Mouse (Mus musculus) midbrain, embryonic 12.5 days (tissue): ENCODE data around the gene Atp6ap2. TPM values are rescaled to one million over a fixed set of nuclear protein-coding genes. Genes with fewer than 3 reads are reported as not detected.
A peak's percentile ranks its signal among the peaks of the same experiment; 100 is the strongest.
"Not testable (repeated sequence)": the region's sequence is repeated elsewhere in the genome, so short reads cannot be mapped to it uniquely, and the experiment has no call there.

Experiments
- ATAC-seq: fragments of 200-750 bp; cut with Nextera tagmentation; 2 replicates; pipeline ENCODE4 v1.8.0; 2017; ENCODE audit warnings: low read depth, moderate TSS enrichment, moderate library complexity; ENCODE audit not compliant: low FRiP score
- H3K27ac ChIP-seq: fragments of 300-500 bp; sonication (generic); replicated peaks from 2 replicates; pipeline ENCODE4 v1.5.1; 2016; ENCODE audit warnings: mild to moderate bottlenecking
- H3K27me3 ChIP-seq: fragments of 300-500 bp; sonication (generic); 2 replicates; pipeline ENCODE4 v1.6.1; 2016; ENCODE audit warnings: mild to moderate bottlenecking
- H3K36me3 ChIP-seq: fragments of 300-500 bp; sonication (generic); 2 replicates; pipeline ENCODE4 v1.6.1; 2016
- H3K4me1 ChIP-seq: fragments of 300-500 bp; sonication (generic); 2 replicates; pipeline ENCODE4 v1.6.1; 2016
- H3K4me2 ChIP-seq: fragments of 300-500 bp; sonication (generic); replicated peaks from 2 replicates; pipeline ENCODE4 v1.6.1; 2016; ENCODE audit warnings: mild to moderate bottlenecking, moderate library complexity
- H3K4me3 ChIP-seq: fragments of 300-500 bp; sonication (generic); 2 replicates; pipeline ENCODE4 v1.5.1; 2016; ENCODE audit warnings: mild to moderate bottlenecking
- H3K9ac ChIP-seq: fragments of 300-500 bp; sonication (generic); replicated peaks from 2 replicates; pipeline ENCODE4 v1.6.1; 2016; ENCODE audit warnings: mild to moderate bottlenecking, moderate library complexity
- H3K9me3 ChIP-seq: fragments of 300-500 bp; sonication (generic); 2 replicates; pipeline ENCODE4 v1.6.1; 2016; ENCODE audit warnings: mild to moderate bottlenecking
- WGBS: fragments of 180-500 bp; shearing (Covaris S2); methylation state at CpG from one replicate; pipeline ENCODE4 v1.1.7; 2016; 5-methylcytosine and 5-hydroxymethylcytosine counted together
- polyA plus RNA-seq: library from polyadenylated mRNA; unstranded; fragments of >200 nt; fragmentation: Nextera tagmentation; extraction: Ambion mirVana; gene quantifications from 2 replicates; pipeline ENCODE4 v1.2.1, GENCODE M21; 2016

Atp6ap2 gene
- polyA plus RNA-seq = 102 and 105 TPM in 2 replicates

DNA sequence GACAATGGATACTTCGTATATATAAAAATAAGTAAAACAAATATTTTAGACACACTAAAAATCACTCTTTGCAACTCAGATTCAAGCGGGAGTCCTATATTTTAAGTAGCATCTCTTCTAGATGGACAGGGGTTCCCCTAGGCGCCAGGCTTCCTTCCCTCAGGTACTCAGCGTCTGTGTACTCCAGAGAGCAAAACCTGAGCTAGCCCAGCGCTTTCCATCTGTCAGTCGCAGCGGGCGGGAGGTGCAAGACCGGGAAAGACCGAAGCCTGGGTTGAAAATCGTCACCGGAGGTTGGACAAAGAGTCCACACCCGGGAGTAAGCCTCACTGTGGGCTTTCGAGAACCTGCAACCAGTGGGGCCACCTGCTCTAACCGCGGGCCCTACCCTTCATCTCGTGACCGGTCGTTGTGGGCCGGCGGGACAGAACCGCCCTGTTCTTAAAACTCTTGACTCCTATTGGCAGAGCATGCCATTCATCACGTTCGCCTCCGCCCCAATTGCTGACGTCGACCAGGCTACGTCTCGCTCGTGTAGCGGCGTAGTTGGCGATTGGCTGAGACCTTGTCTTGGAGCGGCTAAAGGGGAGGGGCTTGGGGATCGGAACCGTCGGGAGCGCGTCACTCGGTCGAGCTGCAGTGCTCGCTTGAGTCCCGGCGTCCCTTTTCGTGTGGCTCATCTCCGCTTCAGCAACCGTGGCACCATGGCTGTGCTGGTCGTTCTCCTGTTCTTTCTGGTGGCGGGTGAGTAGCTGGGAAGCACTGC lies at the start of gene Atp6ap2:
TSS of gene Atp6ap2 (plus strand) at position 610 of the 766 bp plus-strand sequence.
- H3K9ac ChIP-seq = peak within 1 kb of the TSS; percentile 80
- WGBS = 20% methylated on average over 49 of the region's 49 CpGs
- H3K4me1 ChIP-seq = peaks cover 8% of the 10 kb centered on the region; the same call in 1 of the 2 replicates
- peak within 1 kb of the TSS; percentile 50 for H3K4me2 ChIP-seq
- no peaks in the 10 kb centered on the region for H3K36me3 ChIP-seq
- H3K27ac ChIP-seq = peak within 1 kb of the TSS; percentile 86
- H3K27me3 ChIP-seq = no peaks in the 10 kb centered on the region; the same call in 1 of the 2 replicates
- H3K9me3 ChIP-seq = no peaks in the 10 kb centered on the region
- peak within 1 kb of the TSS; percentile 70 for H3K4me3 ChIP-seq
- ATAC-seq = peak; percentile 100

DNA sequence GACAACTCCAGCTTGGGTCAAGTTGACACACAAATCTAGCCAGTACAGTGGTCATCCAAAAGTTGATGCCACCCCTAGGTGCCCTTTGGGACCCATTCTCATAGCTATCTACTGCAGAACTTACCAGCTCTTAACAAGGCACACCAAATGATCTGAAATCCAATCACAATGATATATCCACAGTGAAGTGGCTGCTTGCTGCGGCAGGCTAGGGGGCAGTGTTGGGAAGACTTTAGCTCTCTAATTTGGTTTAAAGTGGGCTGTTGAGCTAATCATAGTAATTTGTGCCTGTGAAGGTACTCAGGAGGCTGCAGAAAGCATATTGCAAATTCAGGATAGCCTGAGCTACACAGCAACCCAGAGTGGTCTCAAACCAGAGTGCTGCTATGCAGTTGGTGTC lies 43.2 kb upstream of the Atp6ap2 start:
- no peak overlapping the region for H3K9ac ChIP-seq
- no peak overlapping the region for H3K27ac ChIP-seq
- H3K4me2 ChIP-seq = no peak overlapping the region
- no peaks in the 10 kb centered on the region for H3K36me3 ChIP-seq
- no peaks in the 10 kb centered on the region for H3K27me3 ChIP-seq
- H3K4me3 ChIP-seq = no peak overlapping the region
- H3K4me1 ChIP-seq = no peaks in the 10 kb centered on the region
- ATAC-seq = no peak
- no peaks in the 10 kb centered on the region for H3K9me3 ChIP-seq
- 79% methylated on average over 1 of the region's 1 CpGs for WGBS

DNA sequence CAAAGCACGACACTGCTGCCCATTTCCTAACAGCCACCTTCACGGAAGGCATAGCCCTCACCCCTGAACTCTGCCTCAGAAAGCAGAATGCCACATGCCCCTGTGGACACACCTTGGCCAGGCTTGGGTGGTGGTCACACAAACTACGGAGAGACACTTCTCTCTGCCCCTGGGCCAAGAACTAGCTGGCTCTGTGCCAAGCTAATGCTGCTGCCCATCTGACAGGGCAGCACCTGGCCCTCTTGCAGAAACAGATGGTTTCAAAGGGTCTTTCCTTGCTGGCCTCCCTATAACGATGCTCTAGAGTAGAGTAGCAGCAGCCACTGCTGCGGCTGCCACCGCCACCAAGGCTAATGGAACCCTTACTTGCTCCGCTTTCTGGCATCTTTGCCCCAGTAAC lies 30.5 kb upstream of the Atp6ap2 start:
- no peak overlapping the region for H3K4me3 ChIP-seq
- no peaks in the 10 kb centered on the region for H3K4me1 ChIP-seq
- H3K9me3 ChIP-seq = no peaks in the 10 kb centered on the region
- no peaks in the 10 kb centered on the region for H3K36me3 ChIP-seq
- H3K27ac ChIP-seq = no peak overlapping the region
- ATAC-seq = no peak
- no peak overlapping the region for H3K4me2 ChIP-seq
- no peak overlapping the region for H3K9ac ChIP-seq
- 75% methylated on average over 7 of the region's 7 CpGs for WGBS
- no peaks in the 10 kb centered on the region for H3K27me3 ChIP-seq

DNA sequence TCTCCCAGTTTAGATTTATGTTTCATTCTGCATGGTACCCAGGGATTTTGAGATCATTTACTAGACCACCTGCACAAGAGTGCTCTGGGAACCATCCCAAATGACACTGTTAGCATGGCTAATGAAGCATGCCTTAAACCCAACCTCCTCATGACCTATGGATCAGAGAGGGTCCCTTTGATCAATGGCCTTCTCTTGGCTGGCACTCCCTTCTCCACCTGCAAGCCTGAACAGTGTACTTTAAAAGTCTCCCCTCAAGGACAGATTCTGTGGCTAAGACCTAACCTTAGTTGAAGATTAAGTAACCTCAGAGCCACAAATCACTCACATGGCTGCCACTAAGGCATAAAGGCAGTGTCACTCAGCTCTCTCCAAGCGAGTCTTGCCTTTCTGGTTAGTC lies 16.2 kb upstream of the Atp6ap2 start:
- no peak overlapping the region for H3K4me3 ChIP-seq
- 71% methylated on average over 1 of the region's 1 CpGs for WGBS
- ATAC-seq = no peak
- H3K9ac ChIP-seq = no peak overlapping the region
- H3K4me2 ChIP-seq = no peak overlapping the region
- no peak overlapping the region for H3K27ac ChIP-seq
- no peaks in the 10 kb centered on the region for H3K9me3 ChIP-seq
- no peaks in the 10 kb centered on the region for H3K27me3 ChIP-seq
- no peaks in the 10 kb centered on the region for H3K4me1 ChIP-seq
- no peaks in the 10 kb centered on the region for H3K36me3 ChIP-seq

DNA sequence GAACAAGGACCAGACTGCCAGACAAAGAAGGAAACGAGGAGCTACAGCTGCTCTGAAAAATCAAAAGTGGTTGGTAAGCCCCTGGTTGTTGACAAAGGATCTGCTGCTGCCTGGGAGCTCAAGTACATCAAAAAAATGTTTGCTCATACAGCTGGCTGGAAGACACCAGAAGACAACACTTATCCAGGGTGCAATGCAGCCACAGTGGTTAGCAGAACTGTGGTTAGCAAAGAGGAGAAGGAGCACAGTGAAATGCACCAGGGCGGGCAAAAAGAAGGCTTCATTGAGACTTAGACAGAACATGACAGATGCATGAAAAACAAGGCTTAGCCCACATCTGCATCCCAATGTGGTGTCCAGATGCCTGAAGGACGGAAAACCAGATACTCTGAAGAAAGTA lies 9.7 kb upstream of the Atp6ap2 start:
- Histone ChIP-seq H3K27me3 (no peaks in the 10 kb centered on the region), H3K4me3 (no peak overlapping the region), H3K4me2 (no peak overlapping the region), H3K4me1 (no peaks in the 10 kb centered on the region), H3K9ac (no peak overlapping the region), H3K36me3 (no peaks in the 10 kb centered on the region), H3K9me3 (no peaks in the 10 kb centered on the region), H3K27ac (no peak overlapping the region)
- no peak for ATAC-seq
- 59% methylated on average over 3 of the region's 3 CpGs for WGBS

DNA sequence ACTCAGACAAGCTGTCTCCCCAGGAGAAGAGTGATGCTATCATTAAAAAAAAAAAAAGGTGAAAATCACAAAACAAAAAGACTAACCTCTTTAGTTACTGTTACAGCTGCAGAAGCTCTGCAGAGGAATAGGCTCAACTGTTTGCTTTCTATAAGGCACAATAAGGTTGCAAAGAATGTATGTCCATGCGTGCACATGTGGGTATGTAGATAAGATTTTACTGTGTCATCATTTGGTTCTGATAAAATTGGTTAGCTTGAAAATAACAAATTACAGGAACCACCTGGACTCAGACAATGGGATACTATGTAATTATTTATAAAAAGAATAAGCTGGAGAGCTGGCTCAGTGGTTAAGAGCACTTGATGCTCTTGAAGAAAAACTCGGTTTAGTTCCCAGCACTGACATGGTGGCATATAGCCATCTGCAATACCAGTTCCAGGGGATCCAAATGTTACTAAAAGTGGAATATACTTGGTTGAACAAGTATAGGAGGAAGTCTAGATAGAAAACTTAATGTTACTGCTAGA lies 9.2 kb upstream of the Atp6ap2 start:
- no peak for ATAC-seq
- no peaks in the 10 kb centered on the region for H3K36me3 ChIP-seq
- H3K27me3 ChIP-seq = no peaks in the 10 kb centered on the region
- no peaks in the 10 kb centered on the region for H3K4me1 ChIP-seq
- no peak overlapping the region for H3K27ac ChIP-seq
- H3K9ac ChIP-seq = no peak overlapping the region
- no peak overlapping the region for H3K4me2 ChIP-seq
- no peaks in the 10 kb centered on the region for H3K9me3 ChIP-seq
- 94% methylated on average over 2 of the region's 2 CpGs for WGBS
- no peak overlapping the region for H3K4me3 ChIP-seq

DNA sequence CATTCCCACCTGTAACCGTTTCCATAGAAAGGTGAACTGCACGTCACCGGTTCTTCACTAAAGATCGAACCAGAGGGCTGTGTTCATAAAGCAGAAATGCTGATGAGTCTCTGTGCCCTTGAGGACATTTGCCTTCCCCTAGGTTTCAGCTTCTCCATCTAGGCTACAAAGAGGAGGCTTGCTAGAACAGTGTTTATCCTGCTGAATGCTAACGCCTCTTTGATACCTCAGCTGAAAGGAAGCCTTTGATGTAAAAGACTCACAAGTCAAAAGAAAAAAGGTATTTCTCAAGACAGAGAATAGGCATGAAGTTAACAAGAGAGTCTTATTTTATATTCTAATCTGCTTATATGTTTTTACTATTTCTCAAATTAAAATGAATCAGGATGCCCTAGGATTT lies 4.3 kb upstream of the Atp6ap2 start:
- Histone ChIP-seq H3K4me2 (no peak overlapping the region), H3K9ac (no peak overlapping the region), H3K4me1 (no peaks in the 10 kb centered on the region), H3K4me3 (no peak overlapping the region), H3K36me3 (no peaks in the 10 kb centered on the region), H3K27ac (no peak overlapping the region), H3K27me3 (no peaks in the 10 kb centered on the region; the same call in 1 of the 2 replicates), H3K9me3 (no peaks in the 10 kb centered on the region)
- 89% methylated on average over 5 of the region's 5 CpGs for WGBS
- ATAC-seq = no peak

DNA sequence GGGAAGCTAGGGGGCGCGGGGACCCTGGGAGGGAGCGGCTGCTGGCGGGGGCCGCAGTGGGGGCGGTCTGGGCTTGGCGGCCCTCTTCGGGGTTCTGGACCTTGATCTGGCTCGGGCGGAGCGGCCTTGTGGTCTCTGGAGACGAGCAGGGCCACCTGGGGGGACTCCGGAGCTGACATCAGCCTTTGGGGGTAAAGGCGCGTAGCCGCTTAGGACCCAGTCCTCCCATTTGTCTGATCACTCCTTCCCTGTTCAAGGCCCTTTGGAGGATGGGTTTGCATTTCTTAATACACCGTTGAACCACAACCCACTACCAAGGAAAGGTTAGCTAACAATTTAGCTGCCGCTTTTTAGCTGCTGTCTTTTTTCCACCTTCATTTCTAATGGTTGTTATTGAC lies 356 bp downstream of the Atp6ap2 start:
- Histone ChIP-seq H3K27me3 (no peaks in the 10 kb centered on the region; the same call in 1 of the 2 replicates), H3K9me3 (no peaks in the 10 kb centered on the region), H3K9ac (peak overlapping the region; percentile 80), H3K36me3 (no peaks in the 10 kb centered on the region), H3K27ac (peak overlapping the region; percentile 86), H3K4me1 (peaks cover 8% of the 10 kb centered on the region; the same call in 1 of the 2 replicates), H3K4me3 (peak overlapping the region; percentile 70), H3K4me2 (peak overlapping the region; percentile 50)
- peak; percentile 48; the same call in 1 of the 2 replicates for ATAC-seq
- 21% methylated on average over 18 of the region's 18 CpGs for WGBS

DNA sequence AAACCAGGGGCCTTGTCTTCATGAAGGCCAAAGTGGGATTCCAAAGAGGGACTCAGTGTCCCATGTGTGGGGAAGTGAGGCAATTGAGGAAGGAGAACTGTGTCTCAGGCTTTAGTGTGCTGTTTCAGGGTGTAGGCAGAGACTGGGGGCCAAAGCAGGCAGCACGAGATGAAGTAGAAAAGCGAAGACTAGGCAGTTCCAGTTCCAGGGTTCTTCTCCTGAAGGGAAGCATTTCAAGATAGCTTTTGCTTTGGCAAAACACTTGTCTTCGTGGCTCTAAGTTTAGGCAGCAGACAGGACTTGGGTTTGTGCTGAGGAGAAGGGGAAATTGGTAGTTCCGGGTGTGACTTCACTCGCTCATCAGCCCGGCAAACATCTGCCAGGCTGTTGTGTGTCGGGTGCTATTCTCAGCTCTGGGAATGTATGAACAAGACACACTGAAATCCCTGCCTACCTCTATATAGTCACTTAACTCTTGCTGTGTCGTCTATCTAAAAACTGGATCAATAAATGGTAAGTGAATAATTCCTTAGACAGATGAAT lies 3.9 kb downstream of the Atp6ap2 start:
- 0 out of 2 replicates have a peak, but pooled peaks cover under 1% of the 10 kb centered on the region for H3K36me3 ChIP-seq

DNA sequence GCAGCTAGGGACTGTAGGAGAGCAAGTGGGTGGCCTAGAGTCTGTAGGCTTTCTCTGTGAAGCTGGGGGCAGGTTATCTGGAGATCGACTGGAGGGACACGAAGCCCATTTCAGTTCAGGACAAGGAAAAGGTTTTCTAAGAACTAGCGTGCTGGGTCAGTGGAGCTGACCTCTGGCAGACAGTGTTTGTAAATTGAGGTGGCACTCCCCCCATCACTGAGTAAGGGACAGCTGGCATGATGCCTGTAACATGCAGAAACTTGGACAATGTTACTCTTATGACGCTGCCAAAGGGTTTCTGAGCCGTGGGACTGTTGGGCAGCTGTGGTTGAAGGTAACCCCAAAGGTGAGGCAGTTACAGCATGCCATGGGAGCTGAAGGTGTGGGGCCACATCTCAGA lies 4.4 kb downstream of the Atp6ap2 start:
- H3K9me3 ChIP-seq = no peaks in the 10 kb centered on the region
- 86% methylated on average over 5 of the region's 5 CpGs for WGBS

More for the DNA sequence above, 3.9 kb downstream of the Atp6ap2 start:
- Histone ChIP-seq H3K4me2 (no peak overlapping the region), H3K27me3 (no peaks in the 10 kb centered on the region; the same call in 1 of the 2 replicates), H3K9me3 (no peaks in the 10 kb centered on the region), H3K27ac (no peak overlapping the region), H3K4me1 (peaks cover 8% of the 10 kb centered on the region; the same call in 1 of the 2 replicates), H3K4me3 (no peak overlapping the region), H3K9ac (no peak overlapping the region)
- ATAC-seq = no peak
- 88% methylated on average over 8 of the region's 8 CpGs for WGBS

DNA sequence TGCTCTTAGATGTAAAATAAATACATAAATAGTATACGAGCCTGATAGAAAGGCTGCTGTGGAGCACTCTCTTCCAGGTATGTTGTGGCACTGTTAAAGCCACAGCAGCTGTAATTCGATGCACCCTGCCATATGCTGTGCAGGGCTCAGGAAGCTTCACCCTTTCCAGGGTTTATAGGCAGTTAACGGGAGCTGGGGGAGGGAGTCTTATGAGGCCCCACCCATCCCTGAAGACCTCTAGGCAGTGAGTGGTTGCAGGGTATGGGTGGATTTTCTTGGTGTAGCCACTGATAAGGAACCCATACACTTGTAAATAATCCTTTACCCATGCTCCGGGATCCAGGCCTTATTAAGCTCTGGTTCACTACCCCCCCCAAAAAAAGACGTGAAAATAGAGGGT lies 6.2 kb downstream of the Atp6ap2 start:
- no peak overlapping the region for H3K4me2 ChIP-seq
- H3K9me3 ChIP-seq = no peaks in the 10 kb centered on the region
- H3K27ac ChIP-seq = no peak overlapping the region
- WGBS = 85% methylated on average over 5 of the region's 5 CpGs
- 0 out of 2 replicates have a peak, but pooled peaks cover 4% of the 10 kb centered on the region for H3K4me1 ChIP-seq
- peaks cover 10% of the 10 kb centered on the region for H3K36me3 ChIP-seq
- no peak overlapping the region for H3K9ac ChIP-seq
- ATAC-seq = no peak
- H3K27me3 ChIP-seq = no peaks in the 10 kb centered on the region
- no peak overlapping the region for H3K4me3 ChIP-seq

More for the DNA sequence above, 4.4 kb downstream of the Atp6ap2 start:
- Histone ChIP-seq H3K4me3 (no peak overlapping the region), H3K36me3 (peaks cover 6% of the 10 kb centered on the region; the same call in 1 of the 2 replicates), H3K27ac (no peak overlapping the region), H3K4me1 (peaks cover 8% of the 10 kb centered on the region; the same call in 1 of the 2 replicates), H3K27me3 (no peaks in the 10 kb centered on the region; the same call in 1 of the 2 replicates), H3K4me2 (no peak overlapping the region), H3K9ac (no peak overlapping the region)
- no peak for ATAC-seq

DNA sequence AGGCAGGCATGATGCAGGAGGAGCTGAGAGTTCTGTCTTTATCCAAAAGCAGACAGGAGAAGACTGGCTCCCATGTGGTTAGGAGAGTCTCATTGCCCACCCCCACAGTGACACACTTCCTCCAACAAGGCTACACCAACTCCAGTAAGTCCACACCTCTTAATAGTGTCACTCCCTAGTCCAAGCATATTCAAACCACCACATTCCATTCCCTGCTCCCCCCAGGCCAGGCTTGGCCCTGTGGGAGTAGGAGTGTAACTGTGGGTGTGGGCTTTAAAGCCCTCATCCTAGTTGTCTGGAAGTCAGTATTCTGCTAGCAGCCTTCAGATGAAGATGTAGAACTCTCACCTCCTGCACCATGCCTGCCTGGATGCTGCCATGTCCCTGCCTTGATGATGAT lies 22.9 kb downstream of the Atp6ap2 start:
- H3K36me3 ChIP-seq = peaks cover 28% of the 10 kb centered on the region
- ATAC-seq, H3K4me2 ChIP-seq: not testable (repeated sequence)

More for the DNA sequence above, 22.9 kb downstream of the Atp6ap2 start:
- not testable (repeated sequence) for H3K4me3 ChIP-seq, H3K9ac ChIP-seq, H3K27me3 ChIP-seq, H3K4me1 ChIP-seq, H3K9me3 ChIP-seq, H3K27ac ChIP-seq
